Mouse (Mus musculus) left cerebral cortex, adult 2 months (tissue): Measurements from ENCODE around the gene Erf. TPM values are rescaled to one million over a fixed set of nuclear protein-coding genes. Genes with fewer than 3 reads are reported as not detected.
"Not testable (repeated sequence)": the region's sequence is repeated elsewhere in the genome, so short reads cannot be mapped to it uniquely, and the experiment has no call there.

Source experiments
- DNase-seq, 2 experiments: peaks; one replicate each; pipeline ENCODE4 v3.0.0; 2021 to 2022; ENCODE audit warnings: low spot score in 2 of 2, mixed read lengths in 1 of 2; ENCODE audit errors: extremely low spot score in 1 of 2
- H3K27ac ChIP-seq: fragments of 200-600 bp; 2 replicates; pipeline ENCODE4 v1.8.1; 2022
- H3K4me3 ChIP-seq: fragments of 200-600 bp; 2 replicates; pipeline ENCODE4 v1.8.1; 2022
- CTCF ChIP-seq: fragments of 200-600 bp; IDR thresholded peaks from 2 replicates; pipeline ENCODE4 v1.8.1; 2022; ENCODE audit warnings: antibody characterized with exemption, mild to moderate bottlenecking, moderate library complexity
- intact Hi-C: fragments of 180-260 bp; cut with DNase I; formaldehyde crosslinking; loops from one replicate; pipeline ENCODE4 v1.15.1; 2025
- total RNA-seq, 2 experiments: library from RNA; stranded (reverse); gene quantifications; 2 replicates each; pipeline ENCODE4 v1.2.3; 2021

The Erf gene
- total RNA-seq, 2 experiments from 2014 or later, result 61.5 to 68.2 TPM

- H3K27ac ChIP-seq, result no peak overlapping the region
- intact Hi-C loops, result no loop called here
- TF ChIP-seq CTCF, result no peak
- DNase-seq, result no peak
- H3K4me3 ChIP-seq, result no peak overlapping the region
These were observed 21.3 kb upstream of the Erf start for GRCm38 (mm10) chr7:25271651-25272444.

GRCm38 (mm10) chr7:25270652-25271633 lies 20.4 kb upstream of the Erf start:
- DNase-seq, result no peak
- no peak overlapping the region for H3K4me3 ChIP-seq
- no peak overlapping the region for H3K27ac ChIP-seq
- no peak for TF ChIP-seq CTCF
- intact Hi-C loops, result no loop called here

- TF ChIP-seq CTCF, result no peak
- DNase-seq, result no peak
- Histone ChIP-seq H3K27ac (peak overlapping the region; percentile 89; the same call in 1 of the 2 replicates), H3K4me3 (peak overlapping the region; percentile 58)
- intact Hi-C loops, result no loop called here
These were observed 19.1 kb upstream of the Erf start for GRCm38 (mm10) chr7:25269545-25270271.

DNA sequence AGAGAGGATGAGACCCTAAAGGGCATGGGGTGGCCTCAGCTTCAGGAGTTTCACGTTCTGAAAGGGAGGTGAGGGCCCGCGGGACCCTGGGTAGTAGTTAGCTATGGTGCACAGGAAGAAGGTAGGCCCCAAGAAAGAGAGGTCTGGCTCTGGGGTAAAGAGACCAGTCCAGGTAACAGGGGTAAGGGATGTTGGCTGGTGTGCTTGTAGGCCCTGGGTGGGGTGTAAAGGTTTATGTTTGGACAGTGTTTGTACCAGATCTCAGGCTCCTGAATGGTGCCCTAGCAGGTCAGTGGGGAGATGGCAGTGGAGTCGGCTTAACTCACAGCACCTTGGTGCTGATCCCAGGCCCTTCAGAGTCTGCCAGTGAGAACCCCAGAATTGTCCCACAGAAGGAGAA lies 18.5 kb upstream of the Erf start:
- peak overlapping the region; percentile 89 for H3K27ac ChIP-seq
- TF ChIP-seq CTCF, result no peak
- peak in 1 of 2 experiments; percentile 13 for DNase-seq

DNA sequence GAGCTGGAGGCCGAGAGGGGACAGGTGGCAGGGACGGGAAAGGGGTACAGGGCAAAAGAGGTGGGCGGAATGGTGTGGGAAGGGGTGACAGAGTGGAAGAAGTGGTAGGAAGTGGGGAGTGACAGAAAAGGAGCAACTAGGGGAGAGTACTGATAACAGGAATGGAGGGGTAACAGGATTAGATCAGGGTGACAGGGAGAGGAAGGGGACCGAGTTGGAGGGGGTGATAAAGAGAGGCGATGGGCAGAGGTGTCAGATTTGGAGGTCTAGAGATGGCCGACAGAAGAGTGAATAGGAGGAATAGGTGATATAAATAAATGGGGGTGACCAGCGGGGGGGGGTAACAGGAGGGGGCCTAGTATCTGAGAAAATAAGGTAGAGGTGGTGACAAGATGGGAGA lies 18.0 kb upstream of the Erf start:
- peak overlapping the region; percentile 89 for H3K27ac ChIP-seq
- intact Hi-C loops, result no loop called here
- peak overlapping the region; percentile 58 for H3K4me3 ChIP-seq
- TF ChIP-seq CTCF, result no peak
- no peak for DNase-seq

More for the DNA sequence above, 18.5 kb upstream of the Erf start:
- peak overlapping the region; percentile 58 for H3K4me3 ChIP-seq
- intact Hi-C loops, result no loop called here

- Histone ChIP-seq H3K27ac (peak overlapping the region; percentile 98), H3K4me3 (peak overlapping the region; percentile 61)
- peak; percentile 97 to 100 for DNase-seq
- intact Hi-C loops, result loop anchor here (1.0 kb wide), 1 partner anchor 16 kb away; no protein-coding TSS in a partner anchor
- no peak for TF ChIP-seq CTCF
These were observed 17.3 kb upstream of the Erf start for GRCm38 (mm10) chr7:25267751-25268463.

DNA sequence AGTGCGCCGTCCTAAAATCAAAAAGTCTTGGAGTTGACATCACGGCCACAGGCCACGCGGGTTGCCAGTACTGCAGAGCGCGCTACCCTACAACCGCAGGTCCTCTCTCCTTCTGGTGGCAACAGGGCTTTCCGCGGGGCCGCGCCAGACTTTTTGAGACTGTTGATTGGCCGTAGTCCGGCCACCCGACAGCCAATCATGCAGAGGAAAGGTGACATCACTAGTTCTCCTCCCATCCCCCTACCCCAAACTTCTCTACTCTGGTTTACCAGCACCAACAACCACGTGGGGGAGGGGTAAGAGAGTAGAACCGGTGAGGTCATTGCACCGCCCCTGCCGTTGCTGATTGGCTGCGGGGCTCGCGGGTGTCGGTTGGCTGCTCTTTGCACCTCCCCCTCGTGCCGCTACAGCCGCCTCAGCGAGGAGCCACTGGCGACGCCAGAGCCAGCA lies 16.8 kb upstream of the Erf start, which contains the start of gene Cic:
Cic (plus strand) TSS at position 404 of the 450 bp plus-strand sequence.
- H3K4me3 ChIP-seq, result peak within 1 kb of the TSS; percentile 61
- intact Hi-C loops, result loop anchor here (1.0 kb wide), 1 partner anchor 15 kb away; no protein-coding TSS in a partner anchor
- peak; percentile 97 to 98 for DNase-seq
- H3K27ac ChIP-seq, result peak within 1 kb of the TSS; percentile 98
- no peak; the same call in 1 of the 2 replicates for TF ChIP-seq CTCF

DNA sequence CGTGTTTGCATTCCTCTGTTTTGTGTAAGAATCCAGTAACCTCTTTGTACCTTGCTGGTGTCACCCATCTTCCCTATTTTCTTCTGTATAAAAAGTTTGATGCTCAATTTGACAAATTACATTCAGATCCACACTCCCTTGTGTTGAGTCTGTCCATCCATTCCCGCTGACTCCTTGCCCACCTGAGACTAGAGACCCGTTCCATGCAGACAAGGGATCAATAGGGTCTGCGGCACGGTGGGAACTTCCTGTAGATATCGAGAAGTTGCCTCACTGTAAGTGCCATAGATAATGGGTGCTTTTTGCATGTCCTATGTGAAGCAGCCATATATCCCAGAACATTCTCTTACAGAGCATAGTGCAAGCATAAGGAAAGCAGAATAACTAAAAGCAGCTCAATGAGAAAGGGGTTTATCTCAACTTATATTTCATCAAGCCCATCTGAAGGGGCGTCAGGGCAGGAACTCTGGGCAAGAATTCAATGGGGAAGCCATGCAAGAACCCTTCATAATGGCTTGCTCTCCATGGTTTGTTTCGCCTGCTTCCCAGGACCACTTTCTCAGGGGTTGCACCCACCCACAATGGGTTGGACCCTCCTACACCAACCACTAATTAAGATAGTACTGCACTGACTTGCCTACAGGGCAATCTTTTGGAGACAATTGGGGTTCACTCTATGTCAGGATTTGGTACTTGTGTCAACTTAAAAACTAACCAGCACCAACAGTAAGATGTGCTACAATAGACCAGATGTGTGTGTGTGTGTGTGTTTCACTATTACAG lies 15.8 kb upstream of the Erf start:
- Histone ChIP-seq H3K27ac (no peak overlapping the region), H3K4me3 (no peak overlapping the region)
- no peak for TF ChIP-seq CTCF
- no peak for DNase-seq
- intact Hi-C loops, result no loop called here

- H3K4me3 ChIP-seq, H3K27ac ChIP-seq, DNase-seq, intact Hi-C loops: not testable (repeated sequence)
These were observed 15.2 kb upstream of the Erf start for GRCm38 (mm10) chr7:25265743-25266142.
